In genomic region chr4:47313710-47314410, GRCm38 (mm10) we compare ENCODE assay signal across 31 mouse cellular contexts. TPM values are rescaled to one million over a fixed set of nuclear protein-coding genes. Genes with fewer than 3 reads are reported as not detected.
DNase-seq lines count a peak whose midpoint lies in the region; ATAC-seq and TF ChIP-seq lines count a peak whose summit lies in the region.
"Had no signal": no experiment of that assay in that cellular context is flagged by ENCODE, and none has a peak within 500 bp of the region (broad histone marks: within the 10 kb centered on the region; RNA-seq: fewer than 3 reads in every experiment).

No protein-coding gene starts in this region.

- 78% methylated on average over 8 of the region's 8 CpGs for WGBS in liver, adult 2 months
- 66% methylated on average over 8 of the region's 8 CpGs for WGBS in liver, embryonic 12.5 days (ENCODE audit: insufficient replicate concordance)
- WGBS in limb, embryonic 10.5 days: 89% methylated on average over 8 of the region's 8 CpGs

- no peaks in the 10 kb centered on the region for H3K9me3 ChIP-seq in liver, embryonic 12.5 days (replicated peaks)
- no peaks in the 10 kb centered on the region for H3K9me3 ChIP-seq in limb, embryonic 10.5 days (replicated peaks)
- H3K9me3 ChIP-seq: embryonic facial prominence, embryonic 12.5 days; G1E; limb, embryonic 13.5 days; liver, embryonic 13.5 days; megakaryocyte, embryonic 14.5 days; midbrain, embryonic 12.5 days; neural tube, embryonic 12.5 days had no signal

- H3K4me3 ChIP-seq in gastrocnemius, adult 2 months: no peak overlapping the region
- no peak overlapping the region for H3K4me3 ChIP-seq in liver, adult 2 months (ENCODE audit: insufficient read depth, low read depth, low read length)
- no peak overlapping the region for H3K4me3 ChIP-seq in liver, embryonic 12.5 days
- H3K4me3 ChIP-seq in brown adipose tissue, adult 24 weeks (ENCODE audit: insufficient read depth, low read depth, low read length): no peak overlapping the region
- no peak overlapping the region for H3K4me3 ChIP-seq in limb, embryonic 10.5 days
- H3K4me3 ChIP-seq: embryonic facial prominence, embryonic 12.5 days; limb, embryonic 13.5 days; liver, embryonic 13.5 days; megakaryocyte, embryonic 14.5 days; midbrain, embryonic 12.5 days; myocyte; neural tube, embryonic 12.5 days had no signal

- intact Hi-C loops in gastrocnemius, adult 2 months (cut with DNase I): no loop called here

- H3K27me3 ChIP-seq in liver, adult 2 months (ENCODE audit: control insufficient read depth, insufficient read depth, low read length): no peaks in the 10 kb centered on the region
- no peaks in the 10 kb centered on the region; the same call in 1 of the 2 replicates for H3K27me3 ChIP-seq in liver, embryonic 12.5 days (replicated peaks)
- H3K27me3 ChIP-seq in limb, embryonic 10.5 days (ENCODE audit: low read depth, poor library complexity, severe bottlenecking): no peaks in the 10 kb centered on the region
- H3K27me3 ChIP-seq: embryonic facial prominence, embryonic 12.5 days; limb, embryonic 13.5 days; liver, embryonic 13.5 days; midbrain, embryonic 12.5 days; neural tube, embryonic 12.5 days had no signal

- H3K27ac ChIP-seq in gastrocnemius, adult 2 months: peak overlapping the region; percentile 35; the same call in 1 of the 2 replicates
- no peak overlapping the region for H3K27ac ChIP-seq in liver, adult 2 months (replicated peaks; ENCODE audit: insufficient read depth, low read depth, low read length)
- H3K27ac ChIP-seq in liver, embryonic 12.5 days: no peak overlapping the region
- H3K27ac ChIP-seq in brown adipose tissue, adult 24 weeks (replicated peaks; ENCODE audit: low read depth, low read length): peak overlapping the region; percentile 19; the same call in 1 of the 2 replicates
- no peak overlapping the region for H3K27ac ChIP-seq in limb, embryonic 10.5 days
- H3K27ac ChIP-seq: limb, embryonic 13.5 days; liver, embryonic 13.5 days; midbrain, embryonic 12.5 days; neural tube, embryonic 12.5 days had no signal

- no peaks in the 10 kb centered on the region for H3K36me3 ChIP-seq in liver, adult 2 months (ENCODE audit: control insufficient read depth, insufficient read depth, low read length)
- no peaks in the 10 kb centered on the region for H3K36me3 ChIP-seq in liver, embryonic 12.5 days
- H3K36me3 ChIP-seq in limb, embryonic 10.5 days: no peaks in the 10 kb centered on the region
- H3K36me3 ChIP-seq: embryonic facial prominence, embryonic 12.5 days; G1E; limb, embryonic 13.5 days; liver, embryonic 13.5 days; midbrain, embryonic 12.5 days; neural tube, embryonic 12.5 days had no signal

- ATAC-seq in liver, embryonic 12.5 days: no peak
- ATAC-seq: forebrain, embryonic 14.5 days; hindbrain, embryonic 16.5 days; intestine, postnatal 0 days; lung, postnatal 0 days had no signal

- no peak for DNase-seq in gastrocnemius, adult 2 months
- no peak for DNase-seq in gastrocnemius, postnatal 10 days
- peak; percentile 30 for DNase-seq in liver, adult 2 months (ENCODE audit: extremely low read depth, low read depth, low spot score)
- no peak for DNase-seq in left cerebral cortex, adult 9 months (ENCODE audit: low spot score in 2 of 2)
- DNase-seq in cerebellum, postnatal 36 days: no peak
- no peak for DNase-seq in limb, embryonic 10.5 days (ENCODE audit: low spot score)
- DNase-seq: adrenal gland, postnatal 36 days; cerebellum, adult 8-10 months; embryo, embryonic 11 days; gastrocnemius, postnatal 36 days; heart, postnatal 14 days; kidney, postnatal 4 days; liver, embryonic 13.5 days; lung, adult 18-20 months; lung, postnatal 4 days; right cerebral cortex, postnatal 4 days; thymus, adult 2 months; thymus, postnatal 36 days had no signal

- no peak for TF ChIP-seq POLR2A in liver, adult 2 months (IDR thresholded peaks at IDR 0.05; ENCODE audit: extremely low read depth, insufficient read depth, low read length)

- H3K9ac ChIP-seq in liver, adult 2 months (ENCODE audit: low read depth, low read length): no peak overlapping the region
- no peak overlapping the region for H3K9ac ChIP-seq in liver, embryonic 12.5 days
- H3K9ac ChIP-seq: embryonic facial prominence, embryonic 12.5 days; limb, embryonic 13.5 days; liver, embryonic 13.5 days; midbrain, embryonic 12.5 days; neural tube, embryonic 12.5 days had no signal

- H3K4me1 ChIP-seq in liver, adult 2 months (ENCODE audit: control insufficient read depth, insufficient read depth, low read length): no peaks in the 10 kb centered on the region
- peaks cover 20% of the 10 kb centered on the region for H3K4me1 ChIP-seq in liver, embryonic 12.5 days
- peaks cover 16% of the 10 kb centered on the region for H3K4me1 ChIP-seq in brown adipose tissue, adult 24 weeks (ENCODE audit: control insufficient read depth, insufficient read depth, insufficient read length, low read length)
- no peaks in the 10 kb centered on the region for H3K4me1 ChIP-seq in limb, embryonic 10.5 days
- H3K4me1 ChIP-seq: embryonic facial prominence, embryonic 12.5 days; midbrain, embryonic 12.5 days; neural tube, embryonic 12.5 days had no signal

- no peak for TF ChIP-seq CTCF in gastrocnemius, adult 2 months (IDR thresholded peaks at IDR 0.05)
- no peak for TF ChIP-seq CTCF in liver, adult 2 months (IDR thresholded peaks at IDR 0.05; ENCODE audit: low read depth, low read length)

- H3K4me2 ChIP-seq in liver, embryonic 12.5 days: no peak overlapping the region
- H3K4me2 ChIP-seq: embryonic facial prominence, embryonic 12.5 days; limb, embryonic 13.5 days; liver, embryonic 13.5 days; midbrain, embryonic 12.5 days; neural tube, embryonic 12.5 days had no signal

- no peaks in the 10 kb centered on the region for H3K79me2 ChIP-seq in liver, adult 2 months (ENCODE audit: control insufficient read depth, insufficient read depth, low read length)

RNA-seq across cellular contexts. Expression of gene Tgfbr1, which starts 39.2 kb away (rescaled TPM):
- 10 to 100 TPM; 19.2 to 32.2 TPM for total RNA-seq in gastrocnemius, adult 2 months (2021)
- total RNA-seq in gastrocnemius, postnatal 10 days (2021): 10 to 100 TPM; 24.3 to 30.5 TPM
- 15.4 and 15.9 TPM in 2 replicates for total RNA-seq in liver, adult 2 months (2014; rRNA removed)
- 3.2 and 3.9 TPM in 2 replicates for polyA plus RNA-seq in liver, adult 2 months (2012; rRNA removed)
- 10.5 and 11.5 TPM in 2 replicates for polyA plus RNA-seq in liver, embryonic 12.5 days (2016; fragmentation: Nextera tagmentation; extraction: Ambion mirVana)
- 6.8 and 7.9 TPM in 2 replicates for polyA plus RNA-seq in brown adipose tissue, adult 24 weeks (2012; ENCODE audit: insufficient read depth, insufficient read length, missing spikeins)
- polyA plus RNA-seq in limb, embryonic 10.5 days (2016; fragmentation: Nextera tagmentation; extraction: Ambion mirVana): 77.0 and 93.3 TPM in 2 replicates

Comparison
In these comparisons a context has a peak if more than half of its experiments do, and no peak if none do; other contexts are left out.
1. H3K27ac ChIP-seq: peak in gastrocnemius, adult 2 months (single experiment) and brown adipose tissue, adult 24 weeks (single experiment); none in liver, adult 2 months (single experiment), liver, embryonic 12.5 days (single experiment) and limb, embryonic 10.5 days (single experiment).